Mouse (Mus musculus): ENCODE results near the gene Lce3a. TPM values are rescaled to one million over a fixed set of nuclear protein-coding genes. Genes with fewer than 3 reads are reported as not detected.
A peak's percentile ranks its signal among the peaks of the same experiment; 100 is the strongest.

Lce3a gene
- not detected in 2 replicates for polyA plus RNA-seq (2015; fragmentation: Nextera tagmentation; extraction: Ambion mirVana)

- TF ChIP-seq CTCF (IDR thresholded peaks at IDR 0.05; ENCODE audit: low read depth), result no peak
- H3K9me3 ChIP-seq (ENCODE audit: control insufficient read depth), result no peaks in the 10 kb centered on the region
- WGBS, result 62% methylated on average over 2 of the region's 2 CpGs
- H3K27me3 ChIP-seq (replicated peaks; ENCODE audit: control insufficient read depth, insufficient read depth, low read length), result no peaks in the 10 kb centered on the region
- H3K4me2 ChIP-seq (replicated peaks; ENCODE audit: low read depth), result no peak within 1 kb of the TSS
- H3K4me3 ChIP-seq (ENCODE audit: low read depth, low read length), result no peak within 1 kb of the TSS
- no peaks in the 10 kb centered on the region for H3K36me3 ChIP-seq (ENCODE audit: control insufficient read depth, insufficient read depth)
- H3K9ac ChIP-seq (ENCODE audit: low read depth, low read length), result no peak within 1 kb of the TSS
- ATAC-seq, result no peak
- H3K27ac ChIP-seq (ENCODE audit: low read depth, low read length), result no peak within 1 kb of the TSS
- H3K4me1 ChIP-seq (replicated peaks; ENCODE audit: control insufficient read depth, insufficient read depth, low read length), result no peaks in the 10 kb centered on the region
Measured at GRCm38 (mm10) chr3:92926130-92926529, at the start of gene Lce3a. Lce3a (minus strand) TSS chr3:92926230.

GRCm38 (mm10) chr3:92966761-92967160, 40.7 kb upstream of the Lce3a start, which contains the start of gene Lce3e:
Lce3e (plus strand) TSS chr3:92967061.
- ATAC-seq, result no peak
- Histone ChIP-seq H3K4me2 (replicated peaks; ENCODE audit: low read depth) (no peak within 1 kb of the TSS), H3K9me3 (ENCODE audit: control insufficient read depth) (no peaks in the 10 kb centered on the region), H3K27me3 (replicated peaks; ENCODE audit: control insufficient read depth, insufficient read depth, low read length) (no peaks in the 10 kb centered on the region), H3K4me3 (ENCODE audit: low read depth, low read length) (no peak within 1 kb of the TSS), H3K4me1 (replicated peaks; ENCODE audit: control insufficient read depth, insufficient read depth, low read length) (no peaks in the 10 kb centered on the region), H3K27ac (ENCODE audit: low read depth, low read length) (no peak within 1 kb of the TSS), H3K36me3 (ENCODE audit: control insufficient read depth, insufficient read depth) (no peaks in the 10 kb centered on the region), H3K9ac (ENCODE audit: low read depth, low read length) (no peak within 1 kb of the TSS)
- no peak for TF ChIP-seq CTCF (IDR thresholded peaks at IDR 0.05; ENCODE audit: low read depth)
- 80% methylated on average over 2 of the region's 2 CpGs for WGBS

- Histone ChIP-seq H3K9me3 (ENCODE audit: control insufficient read depth) (no peaks in the 10 kb centered on the region), H3K9ac (ENCODE audit: low read depth, low read length) (no peak within 1 kb of the TSS), H3K27me3 (replicated peaks; ENCODE audit: control insufficient read depth, insufficient read depth, low read length) (no peaks in the 10 kb centered on the region), H3K36me3 (ENCODE audit: control insufficient read depth, insufficient read depth) (no peaks in the 10 kb centered on the region), H3K27ac (ENCODE audit: low read depth, low read length) (no peak within 1 kb of the TSS), H3K4me1 (replicated peaks; ENCODE audit: control insufficient read depth, insufficient read depth, low read length) (no peaks in the 10 kb centered on the region), H3K4me2 (replicated peaks; ENCODE audit: low read depth) (no peak within 1 kb of the TSS), H3K4me3 (ENCODE audit: low read depth, low read length) (no peak within 1 kb of the TSS)
- no peak for TF ChIP-seq CTCF (IDR thresholded peaks at IDR 0.05; ENCODE audit: low read depth)
- ATAC-seq, result no peak
- WGBS, result 96% methylated on average over 1 of the region's 1 CpGs
Measured at GRCm38 (mm10) chr3:92957090-92957489, 31.1 kb upstream of the Lce3a start, which contains the start of gene Lce3d. Lce3d (plus strand) TSS chr3:92957390.

DNA sequence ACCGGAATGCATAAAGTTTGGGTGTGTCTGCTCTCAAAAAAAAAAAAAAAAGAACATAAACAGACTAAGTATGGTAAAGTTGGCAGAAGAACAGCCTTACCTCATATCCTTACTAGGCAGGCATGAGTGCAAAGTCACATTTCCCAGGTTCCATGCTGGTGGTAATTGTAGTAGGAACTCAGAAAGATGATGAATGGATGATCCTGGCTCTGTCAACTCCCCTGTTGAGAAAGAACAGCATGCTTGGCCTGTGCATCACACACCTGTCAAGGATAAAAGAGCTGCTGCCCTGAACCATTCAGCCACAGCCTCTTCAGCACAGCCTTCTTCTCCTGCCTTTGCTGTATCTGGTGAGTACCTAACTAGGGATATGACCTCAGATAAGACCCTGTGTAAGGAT, 18.2 kb upstream of the Lce3a start, which contains the start of gene Lce3c:
TSS of gene Lce3c (plus strand) at position 301 of the 400 bp plus-strand sequence.
- Histone ChIP-seq H3K4me1 (replicated peaks; ENCODE audit: control insufficient read depth, insufficient read depth, low read length) (no peaks in the 10 kb centered on the region), H3K4me2 (replicated peaks; ENCODE audit: low read depth) (no peak within 1 kb of the TSS), H3K36me3 (ENCODE audit: control insufficient read depth, insufficient read depth) (no peaks in the 10 kb centered on the region), H3K9ac (ENCODE audit: low read depth, low read length) (no peak within 1 kb of the TSS), H3K4me3 (ENCODE audit: low read depth, low read length) (no peak within 1 kb of the TSS), H3K27ac (ENCODE audit: low read depth, low read length) (no peak within 1 kb of the TSS), H3K27me3 (replicated peaks; ENCODE audit: control insufficient read depth, insufficient read depth, low read length) (no peaks in the 10 kb centered on the region), H3K9me3 (ENCODE audit: control insufficient read depth) (no peaks in the 10 kb centered on the region)
- WGBS, result 55% methylated on average over 1 of the region's 1 CpGs
- no peak for TF ChIP-seq CTCF (IDR thresholded peaks at IDR 0.05; ENCODE audit: low read depth)
- no peak for ATAC-seq

GRCm38 (mm10) chr3:92932679-92933078, 6.6 kb upstream of the Lce3a start, which contains the start of gene Lce3b:
Lce3b (plus strand) TSS chr3:92932979.
- Histone ChIP-seq H3K9me3 (ENCODE audit: control insufficient read depth) (no peaks in the 10 kb centered on the region), H3K4me1 (replicated peaks; ENCODE audit: control insufficient read depth, insufficient read depth, low read length) (no peaks in the 10 kb centered on the region), H3K27ac (ENCODE audit: low read depth, low read length) (no peak within 1 kb of the TSS), H3K9ac (ENCODE audit: low read depth, low read length) (no peak within 1 kb of the TSS), H3K27me3 (replicated peaks; ENCODE audit: control insufficient read depth, insufficient read depth, low read length) (no peaks in the 10 kb centered on the region), H3K36me3 (ENCODE audit: control insufficient read depth, insufficient read depth) (no peaks in the 10 kb centered on the region), H3K4me3 (ENCODE audit: low read depth, low read length) (no peak within 1 kb of the TSS), H3K4me2 (replicated peaks; ENCODE audit: low read depth) (no peak within 1 kb of the TSS)
- no peak for TF ChIP-seq CTCF (IDR thresholded peaks at IDR 0.05; ENCODE audit: low read depth)
- ATAC-seq, result no peak
- WGBS, result 60% methylated on average over 2 of the region's 2 CpGs

DNA sequence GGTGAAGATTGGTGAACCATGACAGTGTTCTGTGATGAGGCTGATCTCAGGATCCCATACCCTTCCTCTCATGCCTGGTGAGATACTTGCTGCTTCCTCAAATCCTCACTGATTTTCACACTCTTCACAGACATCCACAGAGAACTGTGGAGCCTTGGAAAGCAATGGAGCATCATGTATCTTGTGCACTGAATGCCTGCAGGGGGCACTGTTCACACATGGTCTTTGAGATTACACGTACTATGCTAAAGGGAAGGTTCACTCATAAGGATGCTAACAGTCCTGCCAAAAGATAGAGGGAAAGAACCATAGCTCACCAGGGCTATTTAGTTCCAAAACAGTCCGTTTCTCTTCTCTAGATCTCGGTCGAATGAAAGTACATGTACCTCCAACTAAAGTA, 5.7 kb downstream of the Lce3a start:
- no peaks in the 10 kb centered on the region for H3K36me3 ChIP-seq (ENCODE audit: control insufficient read depth, insufficient read depth)
- H3K9ac ChIP-seq (ENCODE audit: low read depth, low read length), result no peak overlapping the region
- no peak overlapping the region for H3K27ac ChIP-seq (ENCODE audit: low read depth, low read length)
- H3K9me3 ChIP-seq (ENCODE audit: control insufficient read depth), result no peaks in the 10 kb centered on the region
- no peak overlapping the region for H3K4me3 ChIP-seq (ENCODE audit: low read depth, low read length)
- ATAC-seq, result no peak
- no peaks in the 10 kb centered on the region for H3K4me1 ChIP-seq (replicated peaks; ENCODE audit: control insufficient read depth, insufficient read depth, low read length)
- WGBS, result 50% methylated on average over 4 of the region's 4 CpGs
- H3K27me3 ChIP-seq (replicated peaks; ENCODE audit: control insufficient read depth, insufficient read depth, low read length), result no peaks in the 10 kb centered on the region
- TF ChIP-seq CTCF (IDR thresholded peaks at IDR 0.05; ENCODE audit: low read depth), result peak; percentile 67
- no peak overlapping the region for H3K4me2 ChIP-seq (replicated peaks; ENCODE audit: low read depth)

- Histone ChIP-seq H3K9me3 (ENCODE audit: control insufficient read depth) (no peaks in the 10 kb centered on the region), H3K36me3 (ENCODE audit: control insufficient read depth, insufficient read depth) (no peaks in the 10 kb centered on the region), H3K4me1 (replicated peaks; ENCODE audit: control insufficient read depth, insufficient read depth, low read length) (no peaks in the 10 kb centered on the region), H3K4me3 (ENCODE audit: low read depth, low read length) (no peak overlapping the region), H3K4me2 (replicated peaks; ENCODE audit: low read depth) (no peak overlapping the region), H3K27me3 (replicated peaks; ENCODE audit: control insufficient read depth, insufficient read depth, low read length) (no peaks in the 10 kb centered on the region), H3K9ac (ENCODE audit: low read depth, low read length) (no peak overlapping the region), H3K27ac (ENCODE audit: low read depth, low read length) (no peak overlapping the region)
- TF ChIP-seq CTCF (IDR thresholded peaks at IDR 0.05; ENCODE audit: low read depth), result peak; percentile 75
- ATAC-seq, result no peak
- 33% methylated on average over 4 of the region's 4 CpGs for WGBS
Measured at GRCm38 (mm10) chr3:92907571-92907970, 18.5 kb downstream of the Lce3a start.
